Mouse (Mus musculus): ENCODE data around the gene Scrt2.

Scrt2 gene

GRCm38 (mm10) chr2:152105318-152106224 lies 24.2 kb downstream of the Scrt2 start, which contains the start of gene Srxn1:
TSS of gene Srxn1 (plus strand) at chr2:152105516.
- in situ Hi-C loops (cut with MboI, MseI), result no loop called here

GRCm38 (mm10) chr2:152106225-152106595 lies 24.9 kb downstream of the Scrt2 start:
- in situ Hi-C loops (cut with MboI, MseI), result no loop called here

GRCm38 (mm10) chr2:152106597-152106996 lies 25.3 kb downstream of the Scrt2 start:
- in situ Hi-C loops (cut with MboI, MseI), result no loop called here

DNA sequence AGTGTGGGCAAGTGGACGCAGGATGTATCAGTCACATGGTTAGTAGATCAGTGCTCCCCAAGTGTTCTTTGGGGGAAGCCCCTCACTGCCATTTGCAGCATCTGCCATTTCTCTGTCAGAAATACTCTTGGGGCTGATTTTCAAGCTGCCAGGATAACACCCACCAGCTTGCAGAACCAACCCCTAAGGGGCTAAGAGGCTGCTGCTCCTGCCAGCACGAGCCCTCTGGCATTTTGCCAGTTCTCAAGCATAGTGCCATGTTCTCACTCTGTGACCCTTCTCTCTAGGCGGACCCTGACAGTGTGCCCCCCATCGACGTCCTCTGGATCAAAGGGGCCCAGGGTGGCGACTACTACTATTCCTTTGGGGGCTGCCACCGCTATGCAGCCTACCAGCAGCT lies 27.4 kb downstream of the Scrt2 start:
- in situ Hi-C loops (cut with MboI, MseI), result no loop called here

DNA sequence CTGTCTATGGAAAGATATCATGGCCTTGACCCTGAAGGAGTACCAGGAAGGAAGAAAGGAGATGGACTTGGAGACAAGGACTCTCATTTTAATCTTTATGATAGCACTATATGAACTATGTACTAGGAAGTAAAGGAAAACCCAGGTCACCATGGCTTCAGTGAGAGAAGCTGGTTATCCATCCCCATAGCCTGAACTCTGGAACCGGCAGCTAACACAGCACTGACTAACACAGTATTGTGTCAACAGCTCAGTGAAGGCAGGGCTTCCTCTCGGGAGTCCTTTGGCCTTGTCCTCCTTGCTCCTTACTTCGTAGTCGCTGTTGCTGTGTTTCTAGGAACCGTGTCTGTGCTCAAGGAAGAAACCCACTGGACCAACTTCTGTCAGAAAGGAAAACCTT lies 28.1 kb downstream of the Scrt2 start:
- in situ Hi-C loops (cut with MboI, MseI), result no loop called here

- in situ Hi-C loops (cut with MboI, MseI), result loop anchor here (5.0 kb wide), 1 partner anchor 261 kb away; no protein-coding TSS in a partner anchor
Observed at GRCm38 (mm10) chr2:152111311-152111710, 30.0 kb downstream of the Scrt2 start.

DNA sequence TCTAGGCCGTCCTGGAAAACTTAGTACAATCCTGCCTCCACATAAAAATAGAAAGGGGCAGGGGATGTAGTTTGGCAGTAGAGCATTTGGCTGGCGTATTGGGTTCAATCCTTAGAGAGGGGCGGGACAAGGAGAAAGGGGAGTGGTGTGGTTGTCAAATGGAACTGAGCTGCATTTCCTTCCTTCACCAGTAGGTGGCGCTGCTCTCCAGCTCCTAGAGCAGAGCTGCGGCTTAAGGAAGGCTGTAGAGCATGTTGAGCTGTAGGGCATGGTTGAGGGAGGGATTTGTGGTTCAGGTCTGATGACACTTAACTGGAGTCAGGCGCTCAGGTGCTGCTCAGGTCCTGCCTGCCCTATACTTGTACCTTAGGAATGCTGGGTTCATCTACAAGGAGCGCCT lies 30.6 kb downstream of the Scrt2 start:
- in situ Hi-C loops (cut with MboI, MseI), result loop anchor here (5.0 kb wide), 1 partner anchor 260 kb away; no protein-coding TSS in a partner anchor

GRCm38 (mm10) chr2:152112490-152112889 lies 31.2 kb downstream of the Scrt2 start:
- in situ Hi-C loops (cut with MboI, MseI), result loop anchor here (5.0 kb wide), 1 partner anchor 260 kb away; no protein-coding TSS in a partner anchor

- in situ Hi-C loops (cut with MboI, MseI), result loop anchor here (5.0 kb wide), 1 partner anchor 259 kb away; no protein-coding TSS in a partner anchor
Observed at GRCm38 (mm10) chr2:152112970-152113369, 31.6 kb downstream of the Scrt2 start.

- in situ Hi-C loops (cut with MboI, MseI), result loop anchor here (5.0 kb wide), 1 partner anchor 258 kb away; no protein-coding TSS in a partner anchor
Observed at GRCm38 (mm10) chr2:152114057-152114975, 33.0 kb downstream of the Scrt2 start.

DNA sequence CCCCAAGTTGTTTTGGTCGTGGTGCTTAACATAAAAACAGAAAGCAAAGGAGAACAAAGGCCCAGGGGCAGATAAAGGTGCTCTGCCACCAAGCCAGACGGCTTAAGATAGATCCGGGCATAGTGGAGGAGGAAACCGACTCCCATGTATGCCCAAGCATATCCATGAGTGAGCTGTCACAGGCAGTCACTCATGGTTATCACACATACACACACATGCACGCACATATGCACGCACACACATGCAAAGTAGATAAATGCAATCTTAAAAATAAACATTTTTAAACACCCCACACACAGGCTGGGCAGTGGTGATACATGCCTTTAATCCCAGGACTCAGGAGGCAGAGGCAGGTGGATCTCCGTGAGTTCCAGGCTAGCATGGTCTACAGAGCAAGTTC lies 36.4 kb downstream of the Scrt2 start:
- in situ Hi-C loops (cut with MboI, MseI), result loop anchor here (5.0 kb wide), 1 partner anchor 80 kb away; no protein-coding TSS in a partner anchor

DNA sequence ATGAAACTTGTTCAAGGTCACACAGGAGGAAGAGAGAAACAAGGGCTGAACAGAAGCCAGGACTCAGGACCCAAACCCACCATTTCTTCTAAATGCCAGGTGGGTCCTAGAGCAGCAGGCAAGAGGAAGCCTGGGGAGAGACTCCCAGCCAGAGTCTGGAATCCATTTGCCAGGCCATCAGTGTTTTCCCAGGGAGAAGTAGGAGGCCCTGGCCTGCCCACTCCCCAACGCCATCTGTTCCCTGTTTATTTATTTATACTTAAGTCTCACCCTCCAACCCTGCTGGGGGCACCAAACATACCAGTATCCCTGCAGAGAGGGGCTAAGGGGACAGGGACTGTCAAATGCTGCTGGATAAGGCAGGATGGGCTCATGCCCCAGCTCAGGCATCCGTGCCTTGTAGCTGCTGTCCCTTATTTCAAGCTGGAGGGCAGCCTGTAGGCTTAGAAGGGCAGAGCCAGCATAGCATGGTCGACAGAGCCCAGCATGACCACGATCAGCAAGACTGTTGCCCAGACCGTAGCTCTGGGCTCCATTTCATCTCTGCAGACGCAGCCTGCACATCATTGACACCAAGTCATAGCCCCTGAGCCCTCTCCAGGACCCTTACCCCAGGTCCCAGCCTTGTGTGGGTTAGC lies 38.0 kb downstream of the Scrt2 start:
- in situ Hi-C loops (cut with MboI, MseI), result loop anchor here (5.0 kb wide), 1 partner anchor 78 kb away; no protein-coding TSS in a partner anchor

- in situ Hi-C loops (cut with MboI, MseI), result no loop called here
Observed at GRCm38 (mm10) chr2:152122896-152123295, 41.6 kb downstream of the Scrt2 start.

DNA sequence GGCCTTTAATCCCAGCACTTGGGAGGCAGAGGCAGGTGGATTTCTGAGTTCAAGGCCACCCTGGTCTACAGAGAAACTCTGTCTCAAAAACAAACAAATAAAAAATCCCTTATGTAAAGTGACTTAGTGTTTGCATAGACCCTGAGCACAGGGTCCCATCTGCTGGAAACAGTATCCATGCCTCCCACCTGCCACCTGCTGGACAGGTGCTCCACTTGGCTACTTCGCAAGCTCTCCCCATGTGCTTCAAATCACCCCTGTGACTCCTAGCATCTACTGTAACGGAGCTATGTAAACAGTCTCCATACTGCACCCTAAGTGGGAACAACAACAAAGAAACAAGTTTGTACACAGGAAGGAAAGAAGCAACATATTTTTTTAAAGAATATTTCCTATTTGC lies 47.3 kb downstream of the Scrt2 start:
- in situ Hi-C loops (cut with MboI, MseI), result no loop called here

- in situ Hi-C loops (cut with MboI, MseI), result no loop called here
Observed at GRCm38 (mm10) chr2:152129778-152130177, 48.4 kb downstream of the Scrt2 start.

DNA sequence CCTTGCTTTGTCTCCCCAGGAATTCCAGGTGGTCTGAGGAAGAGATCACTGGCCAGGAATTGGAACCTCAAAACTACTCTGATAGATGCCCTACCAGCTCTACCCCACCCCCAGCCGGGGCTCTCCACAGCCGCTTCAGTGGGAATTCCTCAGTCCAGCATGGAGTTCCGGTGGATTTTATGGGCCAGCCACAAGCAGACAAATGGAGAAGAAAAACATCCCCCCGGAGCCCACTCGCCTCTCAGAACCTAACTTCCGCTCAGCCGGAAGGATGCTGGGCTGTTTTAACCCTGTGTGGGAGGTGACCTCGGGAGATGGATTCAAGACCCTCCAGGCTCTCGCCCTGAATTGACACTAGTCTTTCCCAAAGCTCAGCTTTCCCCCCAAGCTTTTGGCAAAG lies 50.7 kb downstream of the Scrt2 start:
- in situ Hi-C loops (cut with MboI, MseI), result no loop called here

GRCm38 (mm10) chr2:152132691-152133090 lies 51.4 kb downstream of the Scrt2 start:
- in situ Hi-C loops (cut with MboI, MseI), result no loop called here

DNA sequence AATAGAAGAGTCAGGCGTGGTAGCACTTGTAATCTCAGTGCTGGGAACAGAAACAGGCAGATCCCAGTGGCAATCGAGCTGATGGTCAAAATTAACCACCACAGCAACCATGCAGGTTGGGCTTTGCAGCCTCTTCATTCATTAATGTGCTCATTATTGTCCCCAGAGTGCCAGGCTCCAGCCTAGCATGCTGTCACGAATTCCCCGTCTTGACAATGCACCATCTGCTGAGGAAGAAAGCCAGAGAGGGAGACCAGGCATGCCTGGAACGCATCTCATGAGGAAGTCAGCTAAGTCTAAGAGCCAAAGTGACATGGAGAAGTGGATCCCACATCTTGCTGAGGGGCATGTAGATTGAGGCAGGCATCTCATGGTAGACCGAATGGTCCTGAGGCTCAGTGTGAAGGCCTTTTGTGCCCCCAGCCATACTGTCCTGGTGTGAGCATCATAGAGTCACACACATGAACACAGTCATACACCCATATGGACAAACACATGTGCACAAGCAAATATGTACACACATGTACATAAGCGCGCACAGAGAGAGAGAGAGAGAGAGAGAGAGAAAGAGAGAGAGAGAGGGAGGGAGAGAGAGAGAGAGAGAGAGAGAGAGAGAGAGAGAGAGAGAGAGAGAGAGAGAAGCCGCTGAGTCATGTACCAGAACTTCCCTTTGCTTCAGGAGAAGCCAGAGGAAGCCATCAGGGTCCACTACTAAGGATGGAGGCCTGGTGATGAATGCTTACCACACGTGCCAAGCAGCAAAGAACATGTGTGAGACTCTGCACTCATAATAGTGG lies 58.1 kb downstream of the Scrt2 start:
- in situ Hi-C loops (cut with MboI, MseI), result no loop called here

DNA sequence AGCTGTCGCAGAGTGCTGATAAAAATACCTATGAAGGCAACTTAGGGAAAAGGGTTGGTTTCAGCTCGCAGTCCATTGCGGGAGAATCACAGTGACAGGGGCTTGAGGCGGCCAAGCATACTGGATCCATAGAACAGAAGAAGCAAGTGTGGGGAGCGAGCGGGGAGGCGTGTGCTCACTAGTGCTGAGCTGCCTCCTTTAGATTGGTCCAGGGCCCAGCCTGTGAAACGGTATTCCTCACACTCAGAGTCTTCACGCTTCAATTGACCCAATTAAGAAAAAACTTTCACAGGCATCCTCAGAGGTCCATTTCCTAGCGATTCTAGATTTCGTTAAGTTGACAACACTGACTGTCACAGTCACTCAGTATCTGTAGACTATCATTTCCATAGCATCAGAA lies 59.6 kb downstream of the Scrt2 start:
- in situ Hi-C loops (cut with MboI, MseI), result no loop called here

DNA sequence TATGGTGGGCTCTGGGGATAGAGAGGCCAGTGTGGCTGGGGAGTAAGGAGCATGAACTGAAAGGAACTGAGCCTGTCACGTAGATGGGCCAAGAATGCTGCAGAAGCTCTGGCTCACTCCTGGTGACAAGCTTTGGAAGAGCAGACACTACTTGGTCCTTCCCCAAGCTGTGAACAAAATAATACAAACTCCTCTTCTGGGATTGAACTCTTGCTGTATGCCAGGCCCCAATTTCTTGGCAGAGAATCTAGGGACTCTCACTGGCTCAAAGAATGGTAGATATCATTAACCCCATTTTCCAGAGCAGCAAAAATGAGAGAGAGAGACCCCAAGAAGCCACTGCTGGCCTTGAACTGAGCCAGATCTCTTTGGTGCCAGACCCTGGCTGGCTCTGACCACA lies 60.2 kb downstream of the Scrt2 start:
- in situ Hi-C loops (cut with MboI, MseI), result no loop called here

DNA sequence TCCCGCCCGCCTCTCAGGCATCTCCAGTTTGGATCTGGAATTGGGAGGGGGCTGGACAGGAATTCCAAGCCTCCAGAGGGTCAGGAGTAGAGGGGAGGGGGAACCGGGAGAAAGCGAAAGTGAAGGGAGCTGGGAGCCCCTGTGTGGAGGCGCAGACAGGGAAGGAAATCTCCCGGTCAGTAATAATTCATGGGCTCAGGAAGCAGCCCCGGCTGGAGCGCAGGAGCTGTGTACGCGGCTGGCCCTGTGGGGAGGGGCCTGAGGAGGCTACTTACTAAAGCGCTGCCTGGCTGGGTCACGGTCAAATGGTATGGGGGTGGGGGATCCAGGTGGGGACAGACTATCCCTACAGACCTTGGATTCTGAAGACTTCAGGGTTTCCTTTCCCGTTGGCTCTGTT lies 60.7 kb downstream of the Scrt2 start:
- in situ Hi-C loops (cut with MboI, MseI), result no loop called here
